Mouse (Mus musculus) kidney, adult 11 months (tissue): ENCODE results near the gene Yars.
A peak's percentile ranks its signal among the peaks of the same experiment; 100 is the strongest.

Source experiments
- DNase-seq: peaks from one replicate; pipeline ENCODE4 v3.0.0; 2022

Gene Yars

DNA sequence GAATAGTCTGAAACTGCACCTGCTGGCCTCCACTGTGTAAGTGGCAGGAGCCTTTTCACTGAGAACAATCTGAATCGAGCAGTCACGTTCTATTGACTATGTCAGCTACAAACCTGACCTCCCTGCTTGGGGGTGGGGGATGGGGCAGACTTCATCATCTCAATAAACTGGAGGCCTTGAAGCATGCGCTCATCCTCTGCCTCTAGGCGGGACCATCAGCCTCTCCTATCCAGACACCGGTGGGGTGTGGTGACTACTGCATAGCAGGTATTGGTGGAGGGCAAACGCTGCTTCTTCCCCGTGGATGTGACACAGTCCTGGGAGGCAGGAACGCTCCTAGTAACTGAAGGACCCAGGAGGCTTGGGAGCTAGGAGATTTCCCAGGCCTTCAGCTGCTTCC is 41.4 kb downstream of the Yars start:
- DNase-seq = no peak

DNA sequence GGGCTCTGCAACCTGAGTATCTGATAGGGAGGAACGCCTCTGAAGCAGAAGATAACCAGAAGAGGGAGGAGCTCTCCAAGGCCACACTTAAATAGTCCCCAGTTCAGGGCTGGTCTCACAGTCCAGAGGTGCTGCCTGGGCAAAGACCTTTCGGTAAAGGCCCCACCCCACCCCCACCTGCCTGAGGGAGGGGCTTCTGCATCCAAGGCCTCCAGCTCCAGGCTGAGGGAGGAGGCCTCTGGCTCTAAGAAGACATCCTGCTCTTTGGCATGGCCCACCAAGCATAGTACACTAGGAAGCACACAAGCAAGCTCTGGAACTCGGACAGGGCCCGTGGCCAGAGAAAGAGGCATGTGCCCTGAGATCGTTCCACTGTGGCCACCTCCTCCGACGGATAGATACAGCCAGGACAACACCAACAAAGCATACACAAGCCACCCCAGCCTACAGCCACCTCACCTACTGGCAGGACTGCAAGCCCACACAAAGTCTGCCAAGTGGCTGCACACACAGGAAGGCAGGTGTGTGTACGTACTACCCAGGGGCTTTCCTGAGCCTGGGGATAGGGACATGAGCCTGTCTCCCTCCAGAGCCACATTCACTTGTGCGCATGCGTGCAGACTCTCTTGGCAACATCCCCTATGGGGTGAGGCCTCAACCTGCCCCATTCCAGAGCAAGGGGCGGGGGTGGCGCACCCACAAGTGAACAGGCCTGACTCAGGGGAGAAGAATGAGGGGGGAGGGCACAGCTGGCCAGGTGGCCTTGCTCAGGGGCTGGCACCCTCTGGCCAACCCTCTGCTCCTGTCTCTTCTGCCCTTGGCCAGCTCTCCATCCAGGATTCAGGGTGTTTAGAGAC is 42.3 kb downstream of the Yars start:
- DNase-seq = peak; percentile 80

DNA sequence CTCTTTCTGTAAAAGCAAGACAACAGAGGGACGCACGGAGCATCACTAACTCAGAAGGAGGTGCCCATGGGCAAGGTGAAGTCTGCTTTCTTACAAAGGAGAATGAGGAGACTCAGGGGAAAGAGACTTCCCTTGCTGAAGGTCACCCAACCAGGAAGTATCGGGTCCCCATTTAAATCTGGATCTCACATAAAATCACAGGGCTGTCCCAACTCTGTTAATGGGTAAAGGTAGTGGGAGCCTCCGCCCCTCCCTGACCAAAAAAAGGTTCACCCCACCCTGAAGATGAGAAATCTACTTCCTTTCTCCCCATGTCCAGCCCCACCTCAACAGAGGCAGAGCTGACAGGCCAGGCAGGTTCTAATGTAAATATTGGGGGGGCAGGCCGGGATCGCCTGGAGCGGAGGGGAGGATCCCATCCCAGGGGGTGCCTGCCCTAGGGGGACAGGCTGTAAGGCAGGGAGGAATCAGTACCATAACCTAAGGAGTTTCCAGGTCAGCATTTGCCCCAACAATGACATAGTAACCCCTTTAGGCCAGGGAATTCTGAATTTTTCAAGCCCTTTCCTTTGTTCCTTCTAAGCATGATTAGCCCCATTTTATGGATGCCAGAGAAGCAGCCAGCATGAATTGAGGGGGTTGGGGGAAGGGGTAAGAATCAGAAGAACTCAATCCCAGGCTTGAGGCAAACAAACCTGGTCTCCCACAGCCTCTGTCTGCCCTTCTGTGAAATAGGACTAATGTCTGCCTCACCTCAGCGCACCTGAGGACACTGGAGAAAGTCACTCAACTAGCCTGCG is 43.2 kb downstream of the Yars start:
- no peak for DNase-seq

DNA sequence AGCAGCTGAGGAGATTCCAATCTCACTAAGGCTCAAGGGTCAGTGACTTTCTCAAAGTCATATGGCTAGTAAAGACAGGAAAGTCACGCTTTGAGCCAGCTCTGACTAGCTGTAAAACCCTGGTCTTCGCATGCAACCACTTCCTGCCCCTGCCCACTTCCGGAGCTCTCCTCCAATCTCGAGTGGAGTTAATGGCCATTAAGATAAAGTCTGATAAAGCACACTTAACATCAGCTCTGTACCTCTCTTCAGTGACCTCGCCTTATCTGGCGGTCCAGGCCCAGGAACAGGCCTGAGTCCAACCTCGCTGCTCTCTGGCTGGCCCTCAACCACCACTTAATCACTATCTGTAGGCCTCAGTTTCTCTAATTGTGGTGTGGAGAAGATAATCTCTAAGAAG is 44.9 kb downstream of the Yars start:
- peak; percentile 68 for DNase-seq

DNA sequence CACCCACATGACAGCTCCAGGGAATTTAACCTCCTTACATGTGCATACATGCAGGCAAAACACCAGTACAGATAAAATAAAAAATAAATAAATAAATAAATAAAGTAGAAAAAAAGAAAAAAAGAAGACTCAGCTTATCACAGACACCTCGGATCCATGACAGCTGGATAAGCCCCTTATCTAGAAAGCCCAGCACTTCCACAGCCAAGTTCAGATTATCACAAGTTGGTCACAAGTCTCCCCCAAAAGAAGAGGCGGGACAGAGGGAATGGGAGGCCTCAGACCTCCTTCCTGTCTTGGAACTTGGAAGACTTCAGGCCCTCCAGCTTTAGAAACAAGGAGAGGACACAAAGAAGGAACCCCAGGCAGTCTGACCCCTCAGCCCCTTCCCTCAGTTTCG is 45.6 kb downstream of the Yars start:
- no peak for DNase-seq

DNA sequence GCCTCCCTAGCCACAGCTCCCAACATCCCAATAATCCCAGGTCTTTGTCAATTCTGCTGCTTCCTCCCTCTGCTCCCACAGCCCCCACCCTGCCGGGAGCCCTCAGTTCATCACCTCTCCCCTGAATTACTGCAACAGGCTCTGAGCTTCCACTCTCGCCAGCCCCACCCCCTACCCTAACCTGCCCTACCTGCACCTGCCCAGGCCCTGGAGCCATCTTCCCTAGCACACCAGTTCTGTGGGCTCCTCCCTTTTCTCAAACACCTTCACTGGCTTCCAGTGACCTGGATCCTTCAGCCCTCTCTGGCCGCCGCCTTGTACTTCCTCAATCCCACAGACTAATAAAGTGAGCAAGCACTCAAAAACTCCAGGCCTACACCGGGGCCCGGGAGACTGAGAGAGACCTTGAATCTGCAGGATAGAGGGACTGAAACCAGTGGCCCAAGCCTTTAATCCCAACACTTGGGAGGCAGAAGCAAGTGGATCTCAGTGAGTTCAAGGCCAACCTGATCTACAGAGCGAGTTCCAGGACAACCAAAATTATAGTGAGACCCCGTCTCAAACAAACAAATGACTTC is 46.8 kb downstream of the Yars start:
- DNase-seq = no peak

DNA sequence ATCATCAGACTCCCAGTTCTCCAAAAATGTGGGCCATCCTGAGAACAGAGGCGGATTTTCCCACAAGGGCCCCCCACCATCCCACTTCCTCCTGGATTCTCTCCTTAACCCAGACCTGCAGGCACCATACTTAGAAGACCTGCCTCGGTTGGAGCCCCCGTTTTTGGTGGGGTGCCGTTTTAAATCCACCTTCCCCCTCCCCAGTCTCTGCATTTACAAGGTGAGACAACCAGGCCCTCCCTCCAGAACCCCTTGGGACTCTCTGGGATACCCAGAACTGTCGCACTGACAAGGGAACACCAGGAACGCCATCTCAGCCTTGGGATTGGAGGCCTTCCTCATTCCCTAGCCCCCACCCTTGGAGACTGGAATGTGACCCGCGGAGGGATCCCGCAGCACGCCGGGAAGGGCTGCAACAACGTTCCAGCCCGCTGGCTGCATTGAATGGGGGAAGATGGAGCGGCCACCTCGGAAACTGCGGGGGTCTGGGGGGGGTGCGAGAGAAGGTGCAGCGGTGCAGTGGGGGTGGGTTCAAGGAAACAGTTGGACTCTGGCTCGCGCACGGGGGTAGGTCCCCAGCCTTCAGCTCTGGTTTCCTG is 48.4 kb downstream of the Yars start:
- DNase-seq = no peak

DNA sequence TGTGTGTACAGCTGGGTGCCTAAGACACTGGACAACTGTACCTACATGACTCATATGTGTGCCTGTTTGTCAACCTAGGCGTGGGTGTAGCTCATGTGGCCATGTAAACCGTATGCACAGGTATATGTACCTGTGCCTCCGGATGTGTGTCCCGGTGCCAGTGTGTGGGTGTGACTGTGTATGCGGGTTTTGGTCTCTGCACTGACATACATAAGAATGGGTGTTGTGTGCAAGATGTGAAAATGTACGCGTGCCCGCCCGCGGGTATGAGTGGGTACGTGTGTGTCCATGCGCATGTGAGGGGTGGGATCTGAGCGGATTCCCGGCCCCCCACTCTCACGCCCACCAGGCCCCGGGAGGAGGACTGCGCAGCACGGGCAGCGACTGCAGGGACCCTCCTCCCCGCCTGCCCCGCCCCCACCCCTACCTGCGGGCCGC is 49.0 kb downstream of the Yars start:
- DNase-seq = no peak

DNA sequence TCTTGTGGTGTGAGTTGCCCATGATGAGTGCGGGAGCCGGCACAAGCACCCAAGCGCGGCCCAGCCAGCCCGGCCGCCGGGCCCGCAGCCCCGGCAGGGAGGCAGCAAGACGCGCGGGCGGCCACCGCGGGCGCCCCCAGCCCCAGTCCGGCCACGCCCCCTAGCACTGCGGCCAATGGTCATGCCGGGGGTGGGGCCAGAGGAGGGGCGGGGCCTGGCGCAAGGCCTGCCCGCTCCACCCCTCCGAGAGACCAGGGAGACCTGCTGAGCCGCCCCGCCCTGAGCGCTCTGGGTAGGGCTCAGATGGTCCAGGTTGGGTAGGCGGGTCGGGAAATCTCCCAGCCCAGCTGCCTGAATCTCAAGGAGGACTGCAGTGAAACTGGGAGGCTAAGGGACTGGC is 49.5 kb downstream of the Yars start:
- peak; percentile 82 for DNase-seq

DNA sequence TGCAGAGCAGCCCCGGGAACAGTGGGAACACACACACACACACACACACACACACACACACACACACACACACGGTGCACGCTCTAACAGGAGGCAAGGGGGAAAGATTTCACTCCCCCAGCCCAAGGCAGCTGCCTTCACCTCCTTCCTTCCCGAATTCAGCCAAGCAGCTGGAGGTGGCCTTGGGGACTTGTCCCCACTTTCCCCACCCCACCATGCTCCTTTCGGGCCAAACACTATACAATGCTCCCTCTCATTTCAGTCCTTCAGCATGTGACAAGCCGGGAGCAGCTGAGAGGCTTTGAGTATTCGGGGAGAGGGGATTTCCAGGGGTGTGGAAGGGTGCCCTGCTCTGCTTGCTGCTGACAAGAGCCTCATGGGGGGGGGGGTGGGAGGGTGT is 52.3 kb downstream of the Yars start:
- no peak for DNase-seq

DNA sequence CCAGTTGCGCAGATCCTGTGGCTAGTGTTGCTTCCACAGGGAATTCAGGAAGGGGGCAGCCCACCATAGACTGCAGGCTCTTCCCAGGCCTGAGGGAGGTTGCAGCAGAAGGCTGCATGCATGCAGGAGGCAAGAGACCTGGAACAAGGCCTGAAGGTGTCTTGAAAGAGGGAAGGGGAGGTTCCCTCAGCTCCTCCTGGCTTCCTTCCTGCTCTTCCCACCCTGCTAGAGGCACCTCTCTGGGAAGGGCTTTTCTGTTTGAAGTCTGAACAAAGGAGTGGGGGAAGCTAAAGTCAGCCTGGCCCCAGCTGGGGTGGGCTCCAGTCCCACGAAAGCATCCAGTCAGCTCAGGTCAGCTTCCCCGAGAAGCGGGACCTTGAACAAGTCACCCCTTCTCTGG is 52.8 kb downstream of the Yars start:
- no peak for DNase-seq

DNA sequence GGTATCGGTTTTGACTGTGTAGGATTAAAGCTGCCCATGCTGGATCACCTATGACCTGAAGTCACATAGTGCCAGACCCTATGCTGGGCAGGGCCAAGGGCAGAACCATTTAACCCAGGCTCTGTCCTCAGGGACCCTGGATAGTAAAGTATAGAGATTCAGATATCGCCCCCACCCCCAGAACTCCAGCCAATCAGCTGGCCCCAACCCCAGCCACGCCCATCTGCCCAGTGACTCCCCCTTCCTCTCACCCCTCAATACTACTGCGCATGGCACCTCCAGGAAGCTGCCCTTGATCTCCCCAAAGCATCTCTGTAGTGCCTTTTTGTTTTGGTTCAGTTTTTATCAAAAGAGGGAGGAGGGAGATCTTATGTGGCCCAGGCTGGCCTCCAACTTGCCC is 53.2 kb downstream of the Yars start:
- no peak for DNase-seq

DNA sequence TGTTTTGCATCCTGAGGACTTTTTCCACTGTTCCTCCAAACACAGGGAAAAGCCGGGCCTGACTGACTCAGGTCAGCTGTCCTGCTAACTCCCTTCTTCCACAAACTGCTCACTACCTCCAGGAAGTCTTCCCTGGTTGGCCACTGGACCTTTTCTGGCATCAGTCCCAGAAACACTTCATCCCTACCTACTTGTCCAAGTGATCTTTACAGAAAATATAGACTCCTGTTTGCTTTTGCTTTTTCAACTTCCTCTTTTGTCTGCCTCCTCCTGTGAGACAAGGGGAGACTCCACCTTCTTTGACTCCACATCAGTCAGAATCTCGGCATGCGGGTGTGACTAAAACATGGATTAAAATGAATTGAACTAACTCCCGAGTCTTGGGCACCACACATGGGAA is 55.2 kb downstream of the Yars start:
- DNase-seq = no peak

DNA sequence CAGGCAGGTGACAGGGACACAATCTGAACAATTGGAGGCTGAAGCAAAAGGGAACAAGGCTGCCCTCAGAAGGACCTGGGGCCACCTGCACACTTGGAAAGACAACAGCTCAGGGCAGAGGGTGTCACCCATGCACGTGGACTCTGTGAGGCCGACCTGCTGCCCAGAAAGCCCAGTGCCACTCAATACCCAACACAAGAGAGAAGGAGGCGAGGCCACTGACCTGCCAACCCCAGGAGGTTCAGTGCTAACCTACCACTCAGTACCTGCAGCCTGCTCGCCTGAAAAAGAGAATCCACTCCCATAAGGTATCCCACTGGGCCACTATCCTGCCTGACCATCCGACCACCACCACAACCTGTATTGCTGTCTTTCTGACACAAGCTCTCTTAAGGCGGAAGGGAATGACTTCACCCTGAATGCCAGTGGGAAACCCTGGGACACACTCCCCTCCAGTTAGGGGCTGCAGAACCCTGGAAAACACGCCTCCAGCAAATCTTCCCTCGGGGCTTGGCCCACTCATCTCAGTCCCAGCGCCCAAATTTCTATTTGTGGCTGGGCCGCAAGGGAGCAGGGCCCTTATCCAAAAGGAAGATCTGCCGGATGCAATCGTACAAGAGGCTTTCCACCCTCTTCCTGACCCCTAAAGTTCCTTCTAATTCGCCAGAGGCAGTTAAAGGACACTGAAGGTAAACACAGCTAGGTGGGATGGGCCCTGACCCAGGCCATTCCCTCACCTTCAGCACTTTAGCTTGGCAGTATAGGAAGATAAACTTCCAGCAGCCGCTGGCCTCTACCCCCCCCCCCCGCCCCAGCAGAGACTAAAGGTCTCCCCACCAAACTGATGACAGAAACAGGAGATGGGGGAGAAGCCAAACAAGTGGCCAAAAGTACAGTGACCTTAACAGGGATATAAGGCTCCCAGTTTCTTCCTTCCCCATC is 57.1 kb downstream of the Yars start:
- no peak for DNase-seq

DNA sequence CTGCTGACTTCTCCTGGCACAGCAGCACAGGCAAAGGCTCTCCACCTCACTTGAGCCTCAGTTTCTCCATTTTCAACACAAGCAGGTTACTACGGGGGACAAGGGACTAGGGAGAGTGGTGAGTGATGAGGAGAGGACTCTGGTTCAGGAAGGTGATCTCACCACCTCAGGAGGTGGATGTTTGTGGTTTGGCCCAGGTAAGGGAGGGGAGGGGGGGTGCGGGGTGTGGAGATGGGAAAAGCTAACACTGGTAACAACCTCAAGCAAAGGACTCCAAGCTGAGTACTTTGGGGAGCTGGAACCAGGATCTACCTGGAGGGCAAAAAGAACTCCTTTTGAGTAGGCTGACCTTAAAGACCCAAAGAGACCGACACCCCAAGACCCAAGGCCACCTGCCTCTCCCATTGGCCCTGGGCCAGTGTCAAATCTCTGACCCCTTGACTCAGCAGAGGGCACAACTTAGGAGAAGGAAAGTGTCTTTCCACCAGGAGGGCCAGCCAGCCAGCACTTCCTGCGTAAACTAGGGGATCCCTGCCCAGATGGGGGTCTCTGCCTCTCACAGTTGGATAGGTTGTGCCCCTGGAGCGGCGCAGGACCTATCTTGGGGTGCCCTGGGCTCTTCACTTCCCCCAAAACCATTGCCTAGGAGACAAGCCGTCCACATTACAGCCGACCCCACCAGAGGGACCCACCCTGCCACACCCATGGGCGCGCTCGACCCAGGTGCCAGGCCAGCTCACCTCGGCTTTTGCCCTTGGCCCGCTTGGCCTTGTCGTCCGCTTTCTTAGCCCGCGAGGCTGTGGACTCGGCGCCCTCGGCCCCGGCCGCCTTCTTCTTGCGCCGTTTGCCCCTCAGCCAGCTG is 58.1 kb downstream of the Yars start:
- DNase-seq = no peak

DNA sequence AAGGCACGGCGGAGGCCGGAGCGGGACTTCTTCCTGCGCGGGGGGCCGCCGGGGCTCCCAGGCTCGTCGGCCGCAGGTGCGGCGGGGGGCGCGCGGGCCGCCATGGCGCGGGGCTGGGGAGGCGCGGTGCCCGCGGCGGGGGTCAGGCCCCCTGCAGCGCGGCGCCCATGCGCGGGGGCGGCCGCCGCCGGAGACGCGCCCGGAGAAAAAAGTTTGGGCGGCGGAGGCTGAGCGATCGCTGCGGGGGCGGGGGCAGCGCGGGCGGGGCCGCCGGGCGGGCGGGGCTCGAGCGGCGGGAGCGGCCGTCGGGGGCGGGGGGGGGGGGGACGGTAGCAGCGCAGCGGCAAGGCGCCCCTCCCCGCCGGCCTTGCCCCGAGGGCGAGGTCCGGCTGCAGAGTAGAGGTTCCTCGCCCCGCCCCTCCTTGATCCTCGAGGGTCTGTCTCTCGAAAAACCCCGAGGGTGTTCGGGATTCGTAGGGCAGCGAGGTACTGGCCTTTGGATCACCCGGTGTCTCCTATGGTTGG is 58.7 kb downstream of the Yars start:
- DNase-seq = no peak

DNA sequence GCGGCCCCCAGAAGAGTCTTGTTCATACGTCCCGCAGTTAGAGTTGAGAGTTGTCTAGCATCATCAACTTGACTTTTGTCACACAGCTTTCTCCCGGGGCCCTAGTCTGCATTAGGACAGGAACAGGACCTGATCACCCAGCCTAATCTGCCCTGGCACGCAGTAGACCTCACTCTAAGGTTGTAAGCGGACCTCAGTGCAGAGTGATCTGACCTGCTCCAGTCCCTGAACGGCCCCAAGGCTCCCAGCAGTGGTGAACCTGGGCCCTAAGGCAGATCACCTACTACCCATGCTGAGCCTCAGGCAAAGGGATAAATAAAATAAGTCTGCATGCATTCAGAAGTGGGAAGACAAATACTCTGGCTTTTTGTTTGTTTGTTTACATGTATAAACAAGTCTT is 59.7 kb downstream of the Yars start:
- no peak for DNase-seq

DNA sequence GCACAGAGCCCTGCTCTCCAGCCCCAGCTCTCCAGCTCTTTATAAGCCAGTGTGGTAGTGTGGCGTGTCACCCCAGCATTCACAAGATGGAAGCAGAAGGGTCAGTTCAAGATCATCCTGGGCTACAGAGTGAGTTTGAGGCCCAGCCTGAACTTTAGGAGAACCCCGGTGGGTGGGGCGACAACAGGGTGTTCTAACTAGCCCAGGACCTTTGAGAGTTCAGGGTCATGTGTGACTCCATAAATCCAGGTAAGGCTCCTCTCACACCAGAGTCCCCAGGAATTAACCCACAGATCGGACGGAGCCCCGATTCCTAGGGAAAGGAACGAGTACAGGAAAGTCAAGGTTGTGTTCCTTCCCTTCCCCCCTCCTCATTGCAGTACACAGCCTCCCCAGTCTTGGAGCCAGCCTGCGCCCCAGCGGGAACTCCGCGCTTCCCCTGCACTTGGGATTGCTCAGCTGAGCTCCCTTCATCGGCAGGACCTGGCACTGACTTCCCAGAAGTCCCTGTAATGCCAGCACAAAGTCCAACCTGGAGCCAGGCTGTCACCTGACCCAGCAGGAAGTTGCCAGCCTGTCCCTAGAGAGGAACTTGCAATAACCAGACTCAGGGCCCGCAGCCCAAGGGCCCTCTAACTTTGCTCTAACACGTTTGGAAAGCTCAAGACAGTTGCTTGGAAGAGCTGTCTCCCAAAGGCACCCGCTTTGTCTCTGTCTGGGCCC is 61.4 kb downstream of the Yars start:
- DNase-seq = peak; percentile 95

DNA sequence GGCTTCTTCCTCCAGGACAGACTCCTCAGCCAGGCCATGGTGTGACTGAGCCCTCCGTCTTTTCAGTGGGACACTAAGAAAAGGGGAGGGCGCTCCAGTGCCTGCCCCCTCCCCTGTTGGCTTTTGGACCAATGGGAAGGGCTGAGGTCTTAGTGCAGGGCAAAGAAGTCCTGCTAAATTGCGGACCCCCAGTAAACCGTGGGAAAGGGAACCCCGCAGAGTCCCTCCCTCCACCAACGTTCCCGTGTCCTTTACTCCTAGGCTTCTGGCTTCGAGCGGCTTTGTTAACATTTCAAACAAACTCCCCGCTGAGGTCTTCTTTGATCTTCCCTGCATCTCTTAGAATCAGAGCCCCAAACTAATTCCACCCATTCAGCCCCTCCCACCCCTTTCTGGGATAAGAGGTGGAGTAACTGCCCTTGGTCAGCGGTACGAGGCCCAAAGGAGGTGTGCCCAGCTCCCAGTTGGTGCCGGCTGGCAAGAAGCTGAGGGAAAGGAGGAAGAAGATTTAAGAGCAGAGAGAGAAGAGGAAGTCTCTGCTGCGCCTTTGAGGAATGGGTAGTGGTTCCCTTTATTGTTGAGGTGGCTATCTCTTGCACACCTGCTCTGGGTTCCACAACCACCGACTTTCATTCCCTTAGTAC is 62.0 kb downstream of the Yars start:
- peak; percentile 66 for DNase-seq

DNA sequence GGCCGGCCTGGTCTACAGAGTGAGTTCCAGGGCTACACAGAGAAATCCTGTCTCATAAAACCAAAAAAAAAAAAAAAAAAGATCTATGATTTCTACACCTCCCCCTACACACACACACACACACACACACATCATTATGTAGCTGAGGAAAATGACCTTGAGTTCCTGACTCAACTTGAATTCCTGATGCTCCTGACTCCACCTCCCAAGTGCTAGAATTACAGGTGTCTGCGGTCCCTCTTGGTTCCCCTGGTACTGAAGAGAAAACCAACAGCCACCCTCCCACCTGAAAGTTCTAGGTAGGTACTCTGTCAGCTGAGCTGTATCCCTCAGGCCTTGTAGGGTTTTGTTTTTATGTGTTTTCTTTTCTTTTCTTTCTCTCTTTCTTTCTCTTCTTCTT is 62.9 kb downstream of the Yars start:
- DNase-seq = no peak
